Mouse (Mus musculus): ENCODE data around the gene Garnl3. TPM values are rescaled to one million over a fixed set of nuclear protein-coding genes. Genes with fewer than 3 reads are reported as not detected.

The Garnl3 gene
- polyA plus RNA-seq, 1 experiment from 2014 or later: 12.2 TPM

GRCm38 (mm10) chr2:32978675-32979074, 152.8 kb downstream of the Garnl3 start:
- H3K27ac ChIP-seq: no peak overlapping the region
- 82% methylated on average over 3 of the region's 3 CpGs for WGBS
- H3K9me3 ChIP-seq (replicated peaks): no peaks in the 10 kb centered on the region
- H3K4me3 ChIP-seq: no peak overlapping the region
- no peaks in the 10 kb centered on the region; the same call in 1 of the 2 replicates for H3K27me3 ChIP-seq
- peaks cover 28% of the 10 kb centered on the region for H3K36me3 ChIP-seq (ENCODE audit: poor library complexity, severe bottlenecking)
- H3K9ac ChIP-seq: no peak overlapping the region
- no peak overlapping the region for H3K4me2 ChIP-seq
- peaks cover 19% of the 10 kb centered on the region for H3K4me1 ChIP-seq
- ATAC-seq: no peak

GRCm38 (mm10) chr2:32977114-32977513, 154.3 kb downstream of the Garnl3 start:
- Histone ChIP-seq H3K4me2 (no peak overlapping the region), H3K27me3 (no peaks in the 10 kb centered on the region), H3K27ac (peak overlapping the region; percentile 52; the same call in 1 of the 2 replicates), H3K9me3 (replicated peaks) (no peaks in the 10 kb centered on the region), H3K9ac (0 out of 2 replicates have a peak overlapping the region, but pooled peaks have one; percentile 12), H3K4me1 (peaks cover 11% of the 10 kb centered on the region), H3K4me3 (no peak overlapping the region), H3K36me3 (ENCODE audit: poor library complexity, severe bottlenecking) (peaks cover 41% of the 10 kb centered on the region)
- ATAC-seq: no peak
- WGBS: 75% methylated on average over 5 of the region's 5 CpGs

- Histone ChIP-seq H3K27ac (no peak overlapping the region), H3K4me1 (peaks cover 10% of the 10 kb centered on the region), H3K9me3 (replicated peaks) (no peaks in the 10 kb centered on the region), H3K4me2 (no peak overlapping the region), H3K27me3 (no peaks in the 10 kb centered on the region), H3K9ac (no peak overlapping the region), H3K36me3 (ENCODE audit: poor library complexity, severe bottlenecking) (peaks cover 41% of the 10 kb centered on the region), H3K4me3 (no peak overlapping the region)
- WGBS: 87% methylated on average over 8 of the region's 8 CpGs
- ATAC-seq: no peak
Measured at GRCm38 (mm10) chr2:32974216-32974615, 157.2 kb downstream of the Garnl3 start.

- H3K27ac ChIP-seq: no peak overlapping the region
- ATAC-seq: no peak
- 22% methylated on average over 9 of the region's 9 CpGs for WGBS
- no peak overlapping the region for H3K4me3 ChIP-seq
- peaks cover 38% of the 10 kb centered on the region for H3K36me3 ChIP-seq (ENCODE audit: poor library complexity, severe bottlenecking)
- no peak overlapping the region for H3K9ac ChIP-seq
- no peak overlapping the region for H3K4me2 ChIP-seq
- H3K9me3 ChIP-seq (replicated peaks): no peaks in the 10 kb centered on the region
- H3K27me3 ChIP-seq: no peaks in the 10 kb centered on the region
- peaks cover 24% of the 10 kb centered on the region for H3K4me1 ChIP-seq
Measured at GRCm38 (mm10) chr2:32971235-32971634, 160.2 kb downstream of the Garnl3 start.

GRCm38 (mm10) chr2:32969326-32969725, 162.1 kb downstream of the Garnl3 start:
- Histone ChIP-seq H3K9ac (no peak overlapping the region), H3K36me3 (ENCODE audit: poor library complexity, severe bottlenecking) (peaks cover 28% of the 10 kb centered on the region), H3K4me3 (no peak overlapping the region), H3K4me1 (peaks cover 32% of the 10 kb centered on the region), H3K27ac (no peak overlapping the region), H3K4me2 (no peak overlapping the region), H3K27me3 (no peaks in the 10 kb centered on the region), H3K9me3 (replicated peaks) (no peaks in the 10 kb centered on the region)
- no peak for ATAC-seq
- 88% methylated on average over 8 of the region's 8 CpGs for WGBS

- H3K36me3 ChIP-seq (ENCODE audit: poor library complexity, severe bottlenecking): peaks cover 28% of the 10 kb centered on the region
- 85% methylated on average over 9 of the region's 9 CpGs for WGBS
- peak overlapping the region; percentile 89; the same call in 1 of the 2 replicates for H3K27ac ChIP-seq
- no peaks in the 10 kb centered on the region for H3K9me3 ChIP-seq (replicated peaks)
- peaks cover 43% of the 10 kb centered on the region for H3K4me1 ChIP-seq
- no peaks in the 10 kb centered on the region for H3K27me3 ChIP-seq
- peak overlapping the region; percentile 82 for H3K4me2 ChIP-seq
- ATAC-seq: no peak
- no peak overlapping the region for H3K4me3 ChIP-seq
- peak overlapping the region; percentile 76; the same call in 1 of the 2 replicates for H3K9ac ChIP-seq
Measured at GRCm38 (mm10) chr2:32968024-32968614, 163.3 kb downstream of the Garnl3 start.

- Histone ChIP-seq H3K9me3 (replicated peaks) (no peaks in the 10 kb centered on the region), H3K4me3 (peak overlapping the region; percentile 64), H3K4me1 (peaks cover 54% of the 10 kb centered on the region), H3K27ac (peak overlapping the region; percentile 89), H3K4me2 (peak overlapping the region; percentile 82), H3K9ac (peak overlapping the region; percentile 76), H3K27me3 (no peaks in the 10 kb centered on the region), H3K36me3 (ENCODE audit: poor library complexity, severe bottlenecking) (peaks cover 24% of the 10 kb centered on the region)
- WGBS: 1% methylated on average over 55 of the region's 55 CpGs
- peak; percentile 92 for ATAC-seq
Measured at GRCm38 (mm10) chr2:32966689-32967631, 164.5 kb downstream of the Garnl3 start.

- H3K4me1 ChIP-seq: peaks cover 52% of the 10 kb centered on the region
- H3K27me3 ChIP-seq: no peaks in the 10 kb centered on the region
- peak overlapping the region; percentile 82 for H3K4me2 ChIP-seq
- H3K9ac ChIP-seq: peak overlapping the region; percentile 76
- no peak for ATAC-seq
- whole genome bisulfite sequencing: 11% methylated on average over 13 of the region's 13 CpGs
- H3K4me3 ChIP-seq: peak overlapping the region; percentile 64
- H3K9me3 ChIP-seq (replicated peaks): no peaks in the 10 kb centered on the region
- peaks cover 24% of the 10 kb centered on the region for H3K36me3 ChIP-seq (ENCODE audit: poor library complexity, severe bottlenecking)
- peak overlapping the region; percentile 89 for H3K27ac ChIP-seq
Measured at GRCm38 (mm10) chr2:32966184-32966688, 165.2 kb downstream of the Garnl3 start.

GRCm38 (mm10) chr2:32965511-32966183, 165.8 kb downstream of the Garnl3 start:
- H3K36me3 ChIP-seq (ENCODE audit: poor library complexity, severe bottlenecking): peaks cover 24% of the 10 kb centered on the region
- H3K4me2 ChIP-seq: peak overlapping the region; percentile 82; the same call in 1 of the 2 replicates
- H3K9ac ChIP-seq: no peak overlapping the region
- no peaks in the 10 kb centered on the region for H3K9me3 ChIP-seq (replicated peaks)
- peak overlapping the region; percentile 64; the same call in 1 of the 2 replicates for H3K4me3 ChIP-seq
- 17% methylated on average over 7 of the region's 7 CpGs for WGBS
- H3K4me1 ChIP-seq: peaks cover 51% of the 10 kb centered on the region
- H3K27ac ChIP-seq: no peak overlapping the region
- H3K27me3 ChIP-seq: no peaks in the 10 kb centered on the region
- no peak for ATAC-seq

GRCm38 (mm10) chr2:32964659-32965457, 166.6 kb downstream of the Garnl3 start:
- H3K9ac ChIP-seq: no peak overlapping the region; the same call in 1 of the 2 replicates
- H3K4me3 ChIP-seq: no peak overlapping the region
- no peaks in the 10 kb centered on the region for H3K9me3 ChIP-seq (replicated peaks)
- no peak for ATAC-seq
- H3K4me2 ChIP-seq: 0 out of 2 replicates have a peak overlapping the region, but pooled peaks have one; percentile 10
- WGBS: 27% methylated on average over 10 of the region's 10 CpGs
- 0 out of 2 replicates have a peak overlapping the region, but pooled peaks have one; percentile 10 for H3K27ac ChIP-seq
- H3K27me3 ChIP-seq: no peaks in the 10 kb centered on the region
- peaks cover 24% of the 10 kb centered on the region for H3K36me3 ChIP-seq (ENCODE audit: poor library complexity, severe bottlenecking)
- H3K4me1 ChIP-seq: peaks cover 52% of the 10 kb centered on the region

GRCm38 (mm10) chr2:32963981-32964380, 167.5 kb downstream of the Garnl3 start:
- H3K9ac ChIP-seq: no peak overlapping the region
- WGBS: 91% methylated on average over 1 of the region's 1 CpGs

More at GRCm38 (mm10) chr2:32963981-32964380, 167.5 kb downstream of the Garnl3 start:
- Histone ChIP-seq H3K4me2 (peak overlapping the region; percentile 95), H3K27ac (no peak overlapping the region; the same call in 1 of the 2 replicates), H3K4me3 (no peak overlapping the region; the same call in 1 of the 2 replicates), H3K9me3 (replicated peaks) (no peaks in the 10 kb centered on the region), H3K4me1 (peaks cover 52% of the 10 kb centered on the region), H3K36me3 (ENCODE audit: poor library complexity, severe bottlenecking) (peaks cover 24% of the 10 kb centered on the region), H3K27me3 (no peaks in the 10 kb centered on the region)
- ATAC-seq: no peak

Data from forebrain, embryonic 13.5 days (tissue).